Mouse (Mus musculus) midbrain, embryonic 16.5 days (tissue): ENCODE measurements around the gene Syne4. TPM values are rescaled to one million over a fixed set of nuclear protein-coding genes. Genes with fewer than 3 reads are reported as not detected.

Experiments used
- ATAC-seq: fragments of 200-750 bp; cut with Nextera tagmentation; 2 replicates; pipeline ENCODE4 v1.8.0; 2017; ENCODE audit warnings: moderate TSS enrichment
- H3K27ac ChIP-seq: fragments of 300-500 bp; sonication (generic); 2 replicates; pipeline ENCODE4 v1.5.1; 2014; ENCODE audit warnings: mild to moderate bottlenecking, low read length, mixed read lengths
- H3K27me3 ChIP-seq: fragments of 300-500 bp; sonication (generic); 2 replicates; pipeline ENCODE4 v1.6.1; 2014; ENCODE audit warnings: low read depth, low read length, mixed read lengths; ENCODE audit not compliant: control insufficient read depth, insufficient read depth
- H3K36me3 ChIP-seq: fragments of 300-500 bp; sonication (generic); 2 replicates; pipeline ENCODE4 v1.6.1; 2014; ENCODE audit warnings: mild to moderate bottlenecking, low read length, moderate library complexity, mixed read lengths; ENCODE audit not compliant: control insufficient read depth, insufficient read depth
- H3K4me1 ChIP-seq: fragments of 300-500 bp; sonication (generic); 2 replicates; pipeline ENCODE4 v1.6.1; 2014; ENCODE audit warnings: mild to moderate bottlenecking, low read length, mixed read lengths; ENCODE audit not compliant: control insufficient read depth, insufficient read depth
- H3K4me2 ChIP-seq: fragments of 300-500 bp; sonication (generic); 2 replicates; pipeline ENCODE4 v1.6.1; 2014; ENCODE audit warnings: mild to moderate bottlenecking, low read length, mixed read lengths
- H3K4me3 ChIP-seq: fragments of 300-500 bp; sonication (generic); 2 replicates; pipeline ENCODE4 v1.5.1; 2014; ENCODE audit warnings: low read depth, mild to moderate bottlenecking, low read length, moderate library complexity, mixed read lengths
- H3K9ac ChIP-seq: fragments of 300-500 bp; sonication (generic); 2 replicates; pipeline ENCODE4 v1.6.1; 2014; ENCODE audit warnings: low read depth, low read length, mixed read lengths
- H3K9me3 ChIP-seq: fragments of 300-500 bp; sonication (generic); replicated peaks from 2 replicates; pipeline ENCODE4 v1.6.1; 2014; ENCODE audit warnings: mild to moderate bottlenecking, low read length, mixed read lengths; ENCODE audit not compliant: control insufficient read depth, poor library complexity, severe bottlenecking
- WGBS: fragments of 180-500 bp; shearing (Covaris S2); extraction: QIAGEN DNeasy Blood & Tissue Kit; methylation state at CpG from one replicate; pipeline ENCODE4 v1.1.7; 2014; 5-methylcytosine and 5-hydroxymethylcytosine counted together
- polyA plus RNA-seq: library from polyadenylated mRNA; unstranded; fragments of >200 nt; fragmentation: Nextera tagmentation; extraction: Ambion mirVana; gene quantifications from 2 replicates; pipeline ENCODE4 v1.2.1, GENCODE M21; 2015

Gene Syne4
- polyA plus RNA-seq, 1 experiment from 2014 or later: 16.0 TPM

- H3K27ac ChIP-seq: peak within 1 kb of the TSS; percentile 83
- 6% methylated on average over 35 of the region's 35 CpGs for WGBS
- peak; percentile 87 for ATAC-seq
Observed at GRCm38 (mm10) chr7:30291215-30292131, 23.1 kb upstream of the Syne4 start, which contains the start of gene Clip3. TSS of gene Clip3 (plus strand) at chr7:30291728.

GRCm38 (mm10) chr7:30293795-30294194, 20.8 kb upstream of the Syne4 start:
- Histone ChIP-seq H3K27me3 (no peaks in the 10 kb centered on the region), H3K27ac (no peak overlapping the region), H3K9me3 (no peaks in the 10 kb centered on the region), H3K9ac (peak overlapping the region; percentile 4; the same call in 1 of the 2 replicates), H3K4me2 (no peak overlapping the region; the same call in 1 of the 2 replicates), H3K4me3 (no peak overlapping the region), H3K4me1 (peaks cover 28% of the 10 kb centered on the region), H3K36me3 (peaks cover 27% of the 10 kb centered on the region)
- no peak for ATAC-seq
- WGBS: 65% methylated on average over 13 of the region's 13 CpGs

More at GRCm38 (mm10) chr7:30291215-30292131, 23.1 kb upstream of the Syne4 start, which contains the start of gene Clip3:
- peaks cover 28% of the 10 kb centered on the region for H3K4me1 ChIP-seq
- H3K36me3 ChIP-seq: peaks cover 10% of the 10 kb centered on the region
- peak within 1 kb of the TSS; percentile 80 for H3K4me3 ChIP-seq
- no peaks in the 10 kb centered on the region for H3K27me3 ChIP-seq
- peak within 1 kb of the TSS; percentile 97 for H3K9ac ChIP-seq
- no peaks in the 10 kb centered on the region for H3K9me3 ChIP-seq
- H3K4me2 ChIP-seq: peak within 1 kb of the TSS; percentile 89

GRCm38 (mm10) chr7:30294296-30294695, 20.3 kb upstream of the Syne4 start:
- H3K4me3 ChIP-seq: no peak overlapping the region
- H3K9me3 ChIP-seq: no peaks in the 10 kb centered on the region
- peaks cover 32% of the 10 kb centered on the region for H3K36me3 ChIP-seq
- no peaks in the 10 kb centered on the region for H3K27me3 ChIP-seq
- ATAC-seq: no peak
- peaks cover 28% of the 10 kb centered on the region for H3K4me1 ChIP-seq
- no peak overlapping the region for H3K9ac ChIP-seq
- H3K4me2 ChIP-seq: no peak overlapping the region
- WGBS: 91% methylated on average over 5 of the region's 5 CpGs
- H3K27ac ChIP-seq: no peak overlapping the region

GRCm38 (mm10) chr7:30295103-30295502, 19.5 kb upstream of the Syne4 start:
- WGBS: 78% methylated on average over 10 of the region's 10 CpGs
- H3K4me3 ChIP-seq: no peak overlapping the region

GRCm38 (mm10) chr7:30296816-30297215, 17.8 kb upstream of the Syne4 start:
- Histone ChIP-seq H3K36me3 (peaks cover 49% of the 10 kb centered on the region), H3K4me2 (no peak overlapping the region), H3K4me1 (peaks cover 23% of the 10 kb centered on the region), H3K9me3 (no peaks in the 10 kb centered on the region), H3K4me3 (no peak overlapping the region), H3K27me3 (no peaks in the 10 kb centered on the region), H3K9ac (no peak overlapping the region), H3K27ac (no peak overlapping the region)
- no peak for ATAC-seq
- 93% methylated on average over 15 of the region's 15 CpGs for WGBS

More at GRCm38 (mm10) chr7:30295103-30295502, 19.5 kb upstream of the Syne4 start:
- no peak overlapping the region for H3K4me2 ChIP-seq
- H3K27ac ChIP-seq: no peak overlapping the region
- H3K9me3 ChIP-seq: no peaks in the 10 kb centered on the region
- no peak overlapping the region for H3K9ac ChIP-seq
- no peaks in the 10 kb centered on the region for H3K27me3 ChIP-seq
- H3K36me3 ChIP-seq: peaks cover 40% of the 10 kb centered on the region
- ATAC-seq: no peak
- H3K4me1 ChIP-seq: peaks cover 28% of the 10 kb centered on the region

- Histone ChIP-seq H3K27me3 (no peaks in the 10 kb centered on the region), H3K4me2 (no peak overlapping the region), H3K36me3 (peaks cover 53% of the 10 kb centered on the region), H3K4me1 (peaks cover 22% of the 10 kb centered on the region), H3K9me3 (no peaks in the 10 kb centered on the region), H3K27ac (no peak overlapping the region), H3K9ac (no peak overlapping the region), H3K4me3 (no peak overlapping the region)
- no peak for ATAC-seq
- 86% methylated on average over 16 of the region's 16 CpGs for WGBS
Observed at GRCm38 (mm10) chr7:30297266-30297665, 17.3 kb upstream of the Syne4 start.

GRCm38 (mm10) chr7:30300914-30301313, 13.7 kb upstream of the Syne4 start:
- no peak overlapping the region for H3K27ac ChIP-seq
- no peaks in the 10 kb centered on the region for H3K4me1 ChIP-seq
- 56% methylated on average over 3 of the region's 3 CpGs for WGBS
- no peak for ATAC-seq
- no peaks in the 10 kb centered on the region for H3K27me3 ChIP-seq
- H3K9me3 ChIP-seq: no peaks in the 10 kb centered on the region
- no peak overlapping the region for H3K9ac ChIP-seq
- peaks cover 68% of the 10 kb centered on the region for H3K36me3 ChIP-seq
- H3K4me3 ChIP-seq: no peak overlapping the region
- no peak overlapping the region for H3K4me2 ChIP-seq

- Histone ChIP-seq H3K4me2 (no peak overlapping the region), H3K9me3 (no peaks in the 10 kb centered on the region), H3K4me3 (no peak overlapping the region), H3K27me3 (no peaks in the 10 kb centered on the region), H3K9ac (no peak overlapping the region), H3K4me1 (peaks cover 17% of the 10 kb centered on the region), H3K27ac (no peak overlapping the region), H3K36me3 (peaks cover 37% of the 10 kb centered on the region)
- no peak for ATAC-seq
- WGBS: 95% methylated on average over 16 of the region's 16 CpGs
Observed at GRCm38 (mm10) chr7:30306083-30306779, 8.4 kb upstream of the Syne4 start.
